Mouse (Mus musculus): ENCODE results near the gene Tbx2.

DNA sequence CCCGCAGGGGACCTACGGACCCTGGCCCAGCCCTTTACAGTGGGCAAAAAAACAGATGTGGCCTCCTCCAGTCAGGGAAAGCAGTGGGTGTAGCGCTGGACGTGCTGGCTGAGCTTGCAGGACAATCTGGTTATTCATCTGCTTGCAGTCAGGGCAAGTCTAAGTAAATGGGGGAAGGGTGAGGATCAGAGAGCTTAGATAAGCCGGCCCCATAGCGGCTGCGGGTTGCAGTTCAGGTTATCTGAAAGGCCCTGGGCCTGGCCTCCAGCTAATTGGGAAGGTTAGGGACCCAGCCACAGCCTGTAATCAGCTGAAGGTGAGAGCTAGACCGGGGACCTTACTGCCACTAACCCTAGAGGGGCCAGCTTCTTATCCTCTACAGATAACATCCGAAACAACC is 5.0 kb upstream of the Tbx2 start:
- TF ChIP-seq SIN3A (IDR thresholded peaks at IDR 0.05; ENCODE audit: low read length): no peak
- no peak for TF ChIP-seq CTCF (conservative IDR thresholded peaks at IDR 0.05 in 1 of 2, IDR thresholded peaks at IDR 0.05 in 1 of 2; ENCODE audit: low read depth in 2 of 2, low read length in 2 of 2)
- no peak for TF ChIP-seq USF2 (conservative IDR thresholded peaks at IDR 0.05; ENCODE audit: low read depth, low read length)
- no peak for TF ChIP-seq RCOR1 (conservative IDR thresholded peaks at IDR 0.05; ENCODE audit: low read depth, low read length)
- TF ChIP-seq EP300 (IDR thresholded peaks at IDR 0.05; ENCODE audit: low read length): no peak
- TF ChIP-seq E2F4 (IDR thresholded peaks at IDR 0.05; ENCODE audit: insufficient replicate concordance, low read depth, low read length): no peak
- no peak for TF ChIP-seq POLR2AphosphoS2 (IDR thresholded peaks at IDR 0.05; ENCODE audit: low read depth, low read length)
- no peak for TF ChIP-seq MXI1 (IDR thresholded peaks at IDR 0.05; ENCODE audit: low read depth, low read length)
- no peak for TF ChIP-seq GABPA (IDR thresholded peaks at IDR 0.05; ENCODE audit: insufficient replicate concordance, low read depth, low read length)
